10 mouse cellular contexts compared by ENCODE assay signal in the genomic region with DNA sequence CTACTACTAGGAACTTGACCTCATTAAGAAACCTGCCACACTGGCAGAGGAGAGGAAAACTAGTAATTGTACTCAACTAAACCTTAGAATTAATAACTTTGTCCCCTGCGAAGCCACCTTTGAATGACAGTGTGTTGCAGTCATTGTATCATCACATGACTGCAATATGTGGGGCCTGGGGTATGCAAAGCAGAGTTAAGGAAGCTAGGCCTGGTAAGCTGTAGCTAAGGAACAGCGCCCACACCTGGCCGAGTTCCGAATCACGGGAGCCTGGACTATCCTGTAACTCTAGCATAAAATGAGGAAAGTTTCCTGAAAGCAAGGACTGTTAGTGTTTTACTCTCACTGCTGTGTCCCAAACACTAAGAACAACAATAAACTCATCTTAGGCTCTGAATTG. TPM values are rescaled to one million over a fixed set of nuclear protein-coding genes. Genes with fewer than 3 reads are reported as not detected.
DNase-seq lines count a peak whose midpoint lies in the region; ATAC-seq lines count a peak whose summit lies in the region.
"Had no signal": no experiment of that assay in that cellular context is flagged by ENCODE, and none has a peak within 500 bp of the region (broad histone marks: within the 10 kb centered on the region; RNA-seq: fewer than 3 reads in every experiment).

No protein-coding gene starts in this region.

- H3K9me3 ChIP-seq in liver, embryonic 12.5 days (replicated peaks) = no peaks in the 10 kb centered on the region

- WGBS in liver, embryonic 12.5 days (ENCODE audit: insufficient replicate concordance) = 40% methylated on average over 5 of the region's 5 CpGs

- H3K4me3 ChIP-seq in liver, embryonic 12.5 days = no peak overlapping the region

- H3K9ac ChIP-seq in liver, embryonic 12.5 days = no peak overlapping the region

- no peaks in the 10 kb centered on the region for H3K27me3 ChIP-seq in liver, embryonic 12.5 days (replicated peaks)

- no peaks in the 10 kb centered on the region for H3K4me1 ChIP-seq in liver, embryonic 12.5 days

- no peak overlapping the region for H3K4me2 ChIP-seq in liver, embryonic 12.5 days

- no peak overlapping the region for H3K27ac ChIP-seq in liver, embryonic 12.5 days
- H3K27ac ChIP-seq: macrophage had no signal

- DNase-seq in embryo, embryonic 10 days (ENCODE audit: low spot score) = peak; percentile 39
- DNase-seq in embryo, embryonic 10.5 days (ENCODE audit: low spot score) = no peak
- DNase-seq in liver = peak; percentile 29
- peak; percentile 72 for DNase-seq in adrenal gland, postnatal 10 days
- no peak for DNase-seq in spleen, postnatal 36 days (ENCODE audit: low spot score in 2 of 2)
- no peak for DNase-seq in layer of hippocampus, postnatal 14 days (ENCODE audit: low spot score in 2 of 2)
- DNase-seq: right cerebral cortex, postnatal 25 days had no signal

- no peak for ATAC-seq in liver, embryonic 12.5 days
- ATAC-seq in megakaryocyte-erythroid progenitor cell, adult 5-6 weeks (replicated peaks; ENCODE audit: low FRiP score, low TSS enrichment, poor library complexity, severe bottlenecking) = 0 out of 2 replicates have a peak, but pooled peaks have one; percentile 57

- H3K36me3 ChIP-seq in liver, embryonic 12.5 days = no peaks in the 10 kb centered on the region

RNA-seq across cellular contexts. Expression of a gene that starts 33.2 kb away (rescaled TPM):
- 22.2 and 22.6 TPM in 2 replicates for polyA plus RNA-seq in liver, embryonic 12.5 days (2016; fragmentation: Nextera tagmentation; extraction: Ambion mirVana)
- total RNA-seq in adrenal gland, postnatal 10 days (2021) = 10 to 100 TPM; 40.5 to 46.5 TPM
- 18.5 and 30.0 TPM in 2 replicates for total RNA-seq in megakaryocyte-erythroid progenitor cell, adult 5-6 weeks (2014; fragmentation: Nextera tagmentation)
- 44.3 and 66.4 TPM in 2 replicates for total RNA-seq in megakaryocyte-erythroid progenitor cell, adult 5-6 weeks (2017)
- 10 to 100 TPM; 10.8 to 11.0 TPM for total RNA-seq in layer of hippocampus, postnatal 14 days (2021)

Comparison
In these comparisons a context has a peak if more than half of its experiments do, and no peak if none do; other contexts are left out.
1. DNase-seq: peak in embryo, embryonic 10 days (single experiment), liver (single experiment) and adrenal gland, postnatal 10 days (single experiment); none in embryo, embryonic 10.5 days (single experiment), spleen, postnatal 36 days (0 of 2) and layer of hippocampus, postnatal 14 days (0 of 2).